Mouse (Mus musculus) lung, adult 10 weeks (tissue): ENCODE results near the gene Cd79b. TPM values are rescaled to one million over a fixed set of nuclear protein-coding genes. Genes with fewer than 3 reads are reported as not detected.

ENCODE experiments used
- polyA plus RNA-seq: library from polyadenylated mRNA; stranded (reverse); fragments of 350-450 nt; fragmentation: Illumina TruSeq; extraction: RNeasy Lipid Tissue Mini Kit (QIAGEN cat#74804); gene quantifications from one replicate; pipeline ENCODE4 v1.2.3, GENCODE M21; 2014; ENCODE audit warnings: low read depth, low replicate concordance; ENCODE audit not compliant: insufficient read depth

Cd79b gene
- polyA plus RNA-seq: 91.6 TPM

GRCm38 (mm10) chr11:106314333-106314812, at the start of gene Cd79b:
Gene Cd79b (minus strand): TSS chr11:106314762.

DNA sequence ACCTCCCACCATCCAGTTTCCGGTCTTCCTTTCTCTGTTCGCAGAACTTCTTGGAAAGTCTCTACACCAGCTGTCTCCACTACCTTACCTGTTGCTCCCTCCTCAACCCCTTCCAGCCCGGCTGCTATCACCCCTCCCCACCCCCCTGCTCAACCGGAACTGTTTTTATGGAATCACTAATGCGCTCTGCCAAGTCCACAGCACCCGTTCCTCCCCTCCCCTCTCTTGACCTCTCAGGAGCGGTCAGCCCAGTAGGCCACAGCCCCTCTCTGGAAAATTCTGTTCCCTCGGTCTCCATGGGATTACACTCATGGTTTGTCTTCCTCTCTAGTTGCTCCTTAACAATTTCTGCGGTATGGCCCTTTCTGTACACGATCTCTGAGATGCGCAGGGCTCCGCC, 38.6 kb upstream of the Cd79b start, which contains the start of gene Scn4a:
TSS of gene Scn4a (minus strand) at position 101 of the 400 bp plus-strand sequence.

GRCm38 (mm10) chr11:106301765-106302164, 12.8 kb downstream of the Cd79b start, which contains the start of gene Gh:
Gene Gh (minus strand): TSS chr11:106301865.

DNA sequence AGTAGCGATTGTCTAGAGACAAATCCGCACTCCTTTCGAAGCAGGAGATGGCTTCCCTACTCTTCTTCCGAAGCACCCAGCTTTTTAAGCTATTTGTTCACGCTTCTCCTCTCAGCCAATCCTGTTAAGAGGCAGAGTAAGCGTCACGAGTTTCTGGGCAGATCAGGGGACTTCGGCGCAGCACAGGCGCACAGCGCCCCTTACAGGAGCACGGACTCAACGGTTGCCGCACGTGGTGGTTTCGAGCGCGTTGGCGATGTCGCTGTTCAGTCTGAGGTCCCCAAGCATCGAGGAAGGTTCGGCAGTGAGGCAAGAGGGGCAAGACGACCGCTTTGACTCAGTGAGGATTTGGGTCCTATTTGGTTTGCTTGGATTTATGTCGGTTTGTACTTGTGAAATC, 38.1 kb downstream of the Cd79b start, which contains the start of gene Tcam1:
TSS of gene Tcam1 (plus strand) at position 219 of the 400 bp plus-strand sequence.

GRCm38 (mm10) chr11:106272644-106273310, 41.8 kb downstream of the Cd79b start, which contains the start of gene Smarcd2:
Gene Smarcd2 (minus strand): TSS chr11:106272972.

Other genes with a start within 250 kb of the Cd79b start
- gene Taco1, start 248.7 kb downstream of the Cd79b start, polyA plus RNA-seq: 8.3 TPM
- gene Map3k3, start 230.1 kb downstream of the Cd79b start, polyA plus RNA-seq: 22.5 TPM
- gene Gm10840, start 153.9 kb downstream of the Cd79b start, polyA plus RNA-seq: not detected
- 113 TPM for gene Limd2, start 153.9 kb downstream of the Cd79b start, polyA plus RNA-seq
- gene Strada, start 112.6 kb downstream of the Cd79b start, polyA plus RNA-seq: 9.7 TPM
- gene Ccdc47, start 98.4 kb downstream of the Cd79b start, polyA plus RNA-seq: 52.1 TPM
- gene Ddx42, start 97.8 kb downstream of the Cd79b start, polyA plus RNA-seq: 21.1 TPM
- gene Ftsj3, start 58.7 kb downstream of the Cd79b start, polyA plus RNA-seq: 13.7 TPM
- gene Psmc5, start 58.6 kb downstream of the Cd79b start, polyA plus RNA-seq: 111 TPM
- 48.5 TPM for gene Smarcd2, start 41.8 kb downstream of the Cd79b start, polyA plus RNA-seq
- gene Tcam1, start 38.1 kb downstream of the Cd79b start, polyA plus RNA-seq: not detected
- gene Gh, start 12.9 kb downstream of the Cd79b start, polyA plus RNA-seq: not detected
- 0.27 TPM for gene Scn4a, start 38.5 kb upstream of the Cd79b start, polyA plus RNA-seq
- 13.2 TPM for gene Prr29, start 50.7 kb upstream of the Cd79b start, polyA plus RNA-seq
- 223 TPM for gene Icam2, start 73.3 kb upstream of the Cd79b start, polyA plus RNA-seq
- 6.6 TPM for gene Ern1, start 173.1 kb upstream of the Cd79b start, polyA plus RNA-seq